Mouse (Mus musculus) ES-E14 (cell line): Measurements from ENCODE around the gene Gmppb.

Experiments used
- CHD2 ChIP-seq: IDR thresholded peaks from 2 replicates; pipeline ENCODE4 v1.6.1; 2014; ENCODE audit warnings: mild to moderate bottlenecking, low read depth, low read length, inconsistent platforms
- HCFC1 ChIP-seq: IDR thresholded peaks from 2 replicates; pipeline ENCODE4 v1.6.1; 2012; ENCODE audit warnings: low read length, inconsistent platforms, borderline replicate concordance; ENCODE audit not compliant: insufficient read depth
- ZC3H11A ChIP-seq: IDR thresholded peaks from 2 replicates; pipeline ENCODE4 v1.6.1; 2012; ENCODE audit warnings: low read depth, mild to moderate bottlenecking, inconsistent platforms, low read length, borderline replicate concordance
- ZNF384 ChIP-seq: IDR thresholded peaks from 2 replicates; pipeline ENCODE4 v1.6.1; 2012; ENCODE audit warnings: low read depth, low read length, inconsistent platforms

DNA sequence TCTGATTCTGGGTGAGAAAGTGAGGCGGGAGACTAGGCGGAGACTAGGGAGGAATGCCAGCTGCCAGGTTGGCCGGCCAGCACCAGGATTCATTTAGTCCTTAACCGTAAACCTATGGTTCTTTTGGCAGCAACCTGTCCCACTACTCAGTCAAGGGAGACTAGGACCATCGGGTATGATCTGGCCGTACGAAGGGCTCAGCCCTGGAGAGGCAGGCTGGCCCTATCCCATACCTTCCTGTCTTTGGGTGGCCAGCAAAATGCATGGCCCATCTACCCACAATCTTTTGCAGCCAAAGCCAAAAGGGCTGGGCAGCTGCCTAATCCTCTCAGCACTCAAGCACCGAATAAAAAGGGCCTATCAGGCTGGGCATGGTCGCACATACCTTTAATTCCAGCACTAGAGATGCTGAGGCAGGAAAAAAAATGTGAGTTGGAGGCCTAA is 23.5 kb downstream of the Gmppb start:
- TF ChIP-seq HCFC1 (no peak), ZNF384 (no peak), ZC3H11A (no peak), CHD2 (no peak)
